Mouse (Mus musculus): ENCODE results near the gene Ugcg. TPM values are rescaled to one million over a fixed set of nuclear protein-coding genes. Genes with fewer than 3 reads are reported as not detected.

Ugcg gene
- total and polyA plus RNA-seq, 3 experiments, result 30.8 to 45.4 TPM; not detected in 1

DNA sequence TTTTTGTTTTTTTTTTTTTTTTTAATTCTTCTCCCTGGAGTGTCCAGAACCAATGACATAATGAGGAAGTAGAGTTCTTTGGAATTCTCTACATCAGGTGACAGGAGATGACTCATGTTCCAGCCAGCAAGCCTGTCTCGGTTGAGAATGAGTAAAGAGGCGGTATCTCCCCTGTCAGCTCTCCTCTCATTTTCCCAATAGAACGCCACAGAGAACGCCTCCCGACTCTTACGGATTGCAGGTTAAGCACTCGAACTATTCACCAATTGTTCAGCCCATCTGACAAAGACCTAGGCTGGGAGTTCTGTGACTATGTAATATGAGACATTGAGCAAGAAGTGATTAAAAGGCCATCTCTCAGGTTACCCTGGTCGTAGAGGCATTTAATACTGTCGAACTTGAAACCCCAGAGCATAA is 50.3 kb downstream of the Ugcg start (continued):
- TF ChIP-seq SIN3A (IDR thresholded peaks at IDR 0.05; ENCODE audit: low read length) (no peak; the same call in 1 of the 2 replicates), UBTF (IDR thresholded peaks at IDR 0.05; ENCODE audit: borderline replicate concordance, insufficient read depth, low read depth, low read length) (no peak), USF2 (IDR thresholded peaks at IDR 0.05; ENCODE audit: borderline replicate concordance in 1 of 2, insufficient read depth in 1 of 2, low read depth in 1 of 2, low read length in 2 of 2) (no peak), MAFK (IDR thresholded peaks at IDR 0.05; ENCODE audit: borderline replicate concordance, low read depth, low read length) (no peak), GATA1 (IDR thresholded peaks at IDR 0.05; ENCODE audit: low read depth, low read length) (no peak), NELFE (IDR thresholded peaks at IDR 0.05; ENCODE audit: low read depth, low read length) (no peak), ZNF384 (IDR thresholded peaks at IDR 0.05; ENCODE audit: low read depth, low read length) (peak; percentile 64; the same call in 1 of the 2 replicates), SMC3 (IDR thresholded peaks at IDR 0.05; ENCODE audit: low read depth, low read length) (no peak), CTCF (IDR thresholded peaks at IDR 0.05 in 2 of 3, conservative IDR thresholded peaks at IDR 0.05 in 1 of 3; ENCODE audit: control insufficient read depth in 1 of 3, insufficient read depth in 1 of 3, low read depth in 2 of 3, low read length in 3 of 3, poor library complexity in 1 of 3, severe bottlenecking in 1 of 3) (no peak), HCFC1 (IDR thresholded peaks at IDR 0.05; ENCODE audit: low read depth, low read length) (no peak), CHD1 (IDR thresholded peaks at IDR 0.05; ENCODE audit: low read depth, low read length) (no peak)

GRCm38 (mm10) chr4:59240160-59240559 is 51.1 kb downstream of the Ugcg start:
- Histone ChIP-seq H3K9me3 (replicated peaks; ENCODE audit: insufficient read depth, low read length) (no peaks in the 10 kb centered on the region), H3K4me3 (ENCODE audit: control insufficient read depth in 1 of 2, insufficient read depth in 1 of 2, low read depth in 2 of 2, low read length in 2 of 2) (no peak overlapping the region), H3K4me1 (ENCODE audit: control insufficient read depth in 1 of 2, insufficient read depth in 2 of 2, low read length in 2 of 2) (peaks cover 10 to 29% of the 10 kb centered on the region in 2 experiments), H3K9ac (ENCODE audit: control insufficient read depth, low read depth, low read length, poor library complexity, severe bottlenecking) (no peak overlapping the region), H3K36me3 (ENCODE audit: control insufficient read depth in 1 of 2, insufficient read depth in 2 of 2, low read length in 2 of 2) (peaks cover 0 to 28% of the 10 kb centered on the region in 2 experiments; a peak in 2 of 4 replicates), H3K27ac (ENCODE audit: control insufficient read depth, low read depth, low read length) (no peak overlapping the region), H3K27me3 (ENCODE audit: control insufficient read depth in 1 of 2, insufficient read depth in 2 of 2, low read length in 2 of 2) (no peaks in the 10 kb centered on the region), H3K79me2 (ENCODE audit: control insufficient read depth, insufficient read depth, low read length, poor library complexity) (no peaks in the 10 kb centered on the region)
- DNase-seq (ENCODE audit: low read depth, low spot score), result no peak
- no peak for TF ChIP-seq MYB (IDR thresholded peaks at IDR 0.05; ENCODE audit: low read depth, low read length)
- no peak for TF ChIP-seq JUND (IDR thresholded peaks at IDR 0.05; ENCODE audit: low read depth, low read length)
- TF ChIP-seq GATA1 (IDR thresholded peaks at IDR 0.05; ENCODE audit: low read depth, low read length), result no peak
- TF ChIP-seq UBTF (IDR thresholded peaks at IDR 0.05; ENCODE audit: borderline replicate concordance, insufficient read depth, low read depth, low read length), result no peak
- no peak for TF ChIP-seq KAT2A (conservative IDR thresholded peaks at IDR 0.05; ENCODE audit: low read depth, low read length)
- no peak for TF ChIP-seq POLR2AphosphoS2 (IDR thresholded peaks at IDR 0.05; ENCODE audit: low read length)
- no peak for TF ChIP-seq USF1 (IDR thresholded peaks at IDR 0.05; ENCODE audit: low read depth, low read length)
- no peak for TF ChIP-seq RCOR1 (IDR thresholded peaks at IDR 0.05; ENCODE audit: low read depth, low read length)
- no peak for TF ChIP-seq TBP (IDR thresholded peaks at IDR 0.05; ENCODE audit: low read depth, low read length)
- TF ChIP-seq CHD2 (IDR thresholded peaks at IDR 0.05; ENCODE audit: low read length), result no peak
- TF ChIP-seq RAD21 (IDR thresholded peaks at IDR 0.05; ENCODE audit: low read depth, low read length), result no peak
- no peak for TF ChIP-seq SMC3 (IDR thresholded peaks at IDR 0.05; ENCODE audit: low read depth, low read length)
- TF ChIP-seq GABPA (IDR thresholded peaks at IDR 0.05; ENCODE audit: low read depth, low read length), result no peak
- TF ChIP-seq ZKSCAN1 (IDR thresholded peaks at IDR 0.05; ENCODE audit: low read depth, low read length), result no peak
- no peak for TF ChIP-seq E2F4 (IDR thresholded peaks at IDR 0.05; ENCODE audit: borderline replicate concordance, low read depth, low read length)
- TF ChIP-seq ZC3H11A (IDR thresholded peaks at IDR 0.05; ENCODE audit: low read depth, low read length), result no peak
- no peak for TF ChIP-seq NELFE (IDR thresholded peaks at IDR 0.05; ENCODE audit: low read depth, low read length)
- TF ChIP-seq MXI1 (IDR thresholded peaks at IDR 0.05; ENCODE audit: low read depth, low read length), result no peak
- TF ChIP-seq SIN3A (IDR thresholded peaks at IDR 0.05; ENCODE audit: low read length), result no peak
